Mouse (Mus musculus) stomach, postnatal 0 days (tissue): ENCODE measurements around the gene Dnhd1. TPM values are rescaled to one million over a fixed set of nuclear protein-coding genes. Genes with fewer than 3 reads are reported as not detected.

Experiments
- ATAC-seq: fragments of 200-750 bp; cut with Nextera tagmentation; 2 replicates; pipeline ENCODE4 v1.8.0; 2017; ENCODE audit not compliant: low FRiP score, low TSS enrichment
- DNase-seq: peaks from one replicate; pipeline ENCODE4 v3.0.0-alpha.2; 2016; ENCODE audit warnings: low spot score
- H3K27ac ChIP-seq: fragments of 300-500 bp; sonication (generic); replicated peaks from 2 replicates; pipeline ENCODE4 v1.5.1; 2014; ENCODE audit warnings: mild to moderate bottlenecking, control low read depth
- H3K27me3 ChIP-seq: fragments of 300-500 bp; sonication (generic); 2 replicates; pipeline ENCODE4 v1.6.1; 2014; ENCODE audit warnings: low read length; ENCODE audit not compliant: control insufficient read depth, insufficient read depth
- H3K36me3 ChIP-seq: fragments of 300-500 bp; sonication (generic); 2 replicates; pipeline ENCODE4 v1.6.1; 2014; ENCODE audit warnings: low read length, mixed read lengths; ENCODE audit not compliant: control insufficient read depth, insufficient read depth
- H3K4me1 ChIP-seq: fragments of 300-500 bp; sonication (generic); replicated peaks from 2 replicates; pipeline ENCODE4 v1.6.1; 2014; ENCODE audit warnings: antibody characterized with exemption; ENCODE audit not compliant: control insufficient read depth, insufficient read depth
- H3K4me2 ChIP-seq: fragments of 300-500 bp; sonication (generic); replicated peaks from 2 replicates; pipeline ENCODE4 v1.6.1; 2014; ENCODE audit warnings: low read depth, mild to moderate bottlenecking, control low read depth, moderate library complexity
- H3K4me3 ChIP-seq: fragments of 300-500 bp; sonication (generic); 2 replicates; pipeline ENCODE4 v1.5.1; 2014; ENCODE audit warnings: low read depth, low read length, control low read depth
- H3K9ac ChIP-seq: fragments of 300-500 bp; sonication (generic); 2 replicates; pipeline ENCODE4 v1.6.1; 2014; ENCODE audit warnings: mild to moderate bottlenecking, low read length, control low read depth, mixed read lengths
- H3K9me3 ChIP-seq: fragments of 300-500 bp; sonication (generic); 2 replicates; pipeline ENCODE4 v1.6.1; 2016; ENCODE audit warnings: low read length; ENCODE audit not compliant: control insufficient read depth
- CTCF ChIP-seq: IDR thresholded peaks from 2 replicates; pipeline ENCODE4 v1.5.1; 2016; ENCODE audit warnings: antibody characterized with exemption, low read depth, mild to moderate bottlenecking, moderate library complexity
- EP300 ChIP-seq: optimal IDR thresholded peaks from 2 replicates; pipeline ENCODE3; 2016; ENCODE audit warnings: antibody characterized with exemption
- WGBS: fragments of 180-500 bp; shearing (Covaris S2); extraction: QIAGEN DNeasy Blood & Tissue Kit; methylation state at CpG from one replicate; pipeline ENCODE4 v1.1.7; 2014; 5-methylcytosine and 5-hydroxymethylcytosine counted together
- polyA plus RNA-seq: library from polyadenylated mRNA; unstranded; fragments of >200 nt; fragmentation: Nextera tagmentation; extraction: Ambion mirVana; gene quantifications from 2 replicates; pipeline ENCODE4 v1.2.1, GENCODE M21; 2015

Dnhd1 gene
- polyA plus RNA-seq, 1 experiment from 2014 or later, result 0.07 TPM

DNA sequence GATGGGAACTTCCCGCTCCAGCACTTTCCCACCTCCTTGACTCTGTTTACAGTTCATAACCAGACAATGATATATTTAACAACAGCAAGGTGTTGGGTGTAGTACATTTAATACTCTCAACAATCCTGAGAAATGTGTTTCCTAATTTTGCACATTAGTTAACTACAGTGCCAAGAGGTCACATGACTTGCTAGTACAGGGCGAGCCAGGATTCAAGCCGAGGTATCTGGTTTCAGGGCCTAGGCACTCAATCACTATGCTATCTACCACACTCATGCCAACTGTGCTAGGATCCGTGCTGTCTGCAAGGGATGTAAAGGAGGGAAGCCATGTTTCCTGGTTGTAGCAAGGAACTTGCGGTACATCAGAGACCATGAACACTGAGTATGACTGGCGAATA lies 34.1 kb upstream of the Dnhd1 start:
- WGBS, result 69% methylated on average over 6 of the region's 6 CpGs
- H3K27ac ChIP-seq, result no peak overlapping the region
- no peak overlapping the region for H3K4me3 ChIP-seq
- no peaks in the 10 kb centered on the region for H3K9me3 ChIP-seq
- H3K36me3 ChIP-seq, result peaks cover 33% of the 10 kb centered on the region
- no peak overlapping the region for H3K9ac ChIP-seq
- ATAC-seq, result no peak
- no peak for DNase-seq
- no peaks in the 10 kb centered on the region for H3K4me1 ChIP-seq
- H3K4me2 ChIP-seq, result no peak overlapping the region
- TF ChIP-seq CTCF (no peak), EP300 (no peak)
- H3K27me3 ChIP-seq, result no peaks in the 10 kb centered on the region

DNA sequence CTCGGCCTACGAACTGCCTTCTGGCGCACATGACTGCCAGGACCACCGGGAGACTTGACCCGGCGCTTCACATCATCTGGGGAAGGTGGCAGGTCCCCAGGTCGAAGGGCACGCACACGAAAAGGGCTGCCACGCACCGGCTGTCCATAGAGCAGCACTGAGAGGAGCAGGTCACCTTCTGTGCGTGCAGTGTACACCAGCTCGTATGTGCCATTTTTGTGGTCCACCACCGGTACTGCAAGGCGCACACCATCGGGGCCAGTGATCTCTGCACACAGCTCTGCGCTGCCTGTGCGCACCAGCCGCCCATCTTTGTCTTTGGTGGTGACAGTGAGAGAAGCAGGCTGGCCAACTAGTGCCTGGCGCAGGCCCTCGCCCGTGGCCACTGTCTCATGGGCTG lies 32.8 kb upstream of the Dnhd1 start:
- H3K9me3 ChIP-seq, result no peaks in the 10 kb centered on the region
- ATAC-seq (no peak), DNase-seq (no peak)
- TF ChIP-seq EP300, result no peak
- no peak for TF ChIP-seq CTCF
- no peaks in the 10 kb centered on the region for H3K27me3 ChIP-seq
- no peak overlapping the region for H3K9ac ChIP-seq
- no peak overlapping the region for H3K4me2 ChIP-seq
- peaks cover 25% of the 10 kb centered on the region for H3K36me3 ChIP-seq
- WGBS, result 95% methylated on average over 22 of the region's 22 CpGs
- no peaks in the 10 kb centered on the region for H3K4me1 ChIP-seq
- H3K4me3 ChIP-seq, result no peak overlapping the region
- H3K27ac ChIP-seq, result no peak overlapping the region

DNA sequence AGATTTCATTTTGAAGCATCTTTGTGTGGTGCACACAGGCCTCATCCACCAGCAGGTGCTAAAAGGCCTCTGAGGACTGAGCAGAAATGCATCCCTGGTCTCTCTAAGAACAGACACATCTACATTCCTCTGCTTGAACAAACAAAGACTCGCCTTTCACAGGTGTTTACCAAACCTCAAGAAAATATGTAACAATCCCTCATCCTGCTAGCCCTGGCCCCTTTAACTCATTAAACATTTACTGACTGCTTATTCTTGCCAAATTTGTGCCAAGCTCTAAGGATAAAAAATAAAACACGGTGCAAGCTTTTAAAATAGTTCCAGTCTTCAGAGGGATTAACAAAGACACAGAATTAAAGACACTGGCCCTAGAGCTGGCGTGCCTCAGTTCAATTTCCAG lies 30.9 kb upstream of the Dnhd1 start:
- Histone ChIP-seq H3K9me3 (no peaks in the 10 kb centered on the region), H3K36me3 (peaks cover 18% of the 10 kb centered on the region), H3K4me2 (no peak overlapping the region), H3K9ac (no peak overlapping the region), H3K4me1 (no peaks in the 10 kb centered on the region), H3K4me3 (no peak overlapping the region), H3K27me3 (no peaks in the 10 kb centered on the region), H3K27ac (no peak overlapping the region)
- ATAC-seq (no peak), DNase-seq (no peak)
- WGBS, result 40% methylated on average over 3 of the region's 3 CpGs
- TF ChIP-seq EP300 (no peak), CTCF (no peak)

GRCm38 (mm10) chr7:105621053-105621452 lies 29.6 kb upstream of the Dnhd1 start:
- H3K27ac ChIP-seq, result no peak overlapping the region
- ATAC-seq (no peak), DNase-seq (no peak)
- H3K36me3 ChIP-seq, result peaks cover 21% of the 10 kb centered on the region
- TF ChIP-seq EP300, result no peak
- no peak for TF ChIP-seq CTCF
- H3K4me3 ChIP-seq, result no peak overlapping the region
- no peaks in the 10 kb centered on the region for H3K9me3 ChIP-seq
- WGBS, result 69% methylated on average over 4 of the region's 4 CpGs
- no peaks in the 10 kb centered on the region for H3K27me3 ChIP-seq
- H3K9ac ChIP-seq, result no peak overlapping the region
- no peaks in the 10 kb centered on the region for H3K4me1 ChIP-seq
- H3K4me2 ChIP-seq, result no peak overlapping the region

DNA sequence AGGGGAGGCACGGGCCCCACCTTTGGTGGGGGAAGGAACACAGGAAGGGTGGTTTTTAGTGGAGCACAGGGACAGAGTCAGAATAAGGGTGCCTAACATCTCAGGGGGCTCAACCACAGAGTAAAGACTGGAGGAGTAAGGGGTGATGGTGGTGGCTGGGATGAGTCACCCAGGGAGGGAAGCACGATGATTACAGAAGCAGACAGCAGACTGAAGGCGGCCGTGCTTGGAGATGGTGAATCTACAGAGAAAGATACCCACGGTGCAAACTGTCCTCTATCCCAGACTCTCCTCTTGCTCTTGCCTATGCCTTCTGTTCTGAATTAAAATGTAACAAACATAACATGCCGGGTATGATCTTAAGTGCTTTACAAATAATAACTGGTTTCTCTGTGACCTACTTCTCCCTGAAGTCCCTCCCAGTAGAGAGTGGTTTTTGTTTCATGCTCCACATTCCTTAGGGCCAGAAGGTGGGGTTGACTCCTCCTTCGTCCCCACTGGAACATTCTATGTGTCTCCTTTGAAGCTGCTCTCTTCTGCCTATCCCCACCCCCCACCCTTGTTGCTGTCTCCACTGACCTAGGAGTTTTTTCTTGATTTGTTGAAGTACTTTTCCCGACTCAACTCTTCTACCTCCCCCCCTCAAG lies 28.9 kb upstream of the Dnhd1 start:
- H3K36me3 ChIP-seq, result peaks cover 21% of the 10 kb centered on the region
- H3K27me3 ChIP-seq, result no peaks in the 10 kb centered on the region
- no peak overlapping the region for H3K27ac ChIP-seq
- 70% methylated on average over 8 of the region's 8 CpGs for WGBS
- no peak overlapping the region for H3K9ac ChIP-seq
- H3K9me3 ChIP-seq, result no peaks in the 10 kb centered on the region
- no peak overlapping the region for H3K4me3 ChIP-seq
- H3K4me1 ChIP-seq, result no peaks in the 10 kb centered on the region
- DNase-seq, result no peak
- ATAC-seq, result no peak
- H3K4me2 ChIP-seq, result no peak overlapping the region
- TF ChIP-seq EP300 (no peak), CTCF (no peak)

DNA sequence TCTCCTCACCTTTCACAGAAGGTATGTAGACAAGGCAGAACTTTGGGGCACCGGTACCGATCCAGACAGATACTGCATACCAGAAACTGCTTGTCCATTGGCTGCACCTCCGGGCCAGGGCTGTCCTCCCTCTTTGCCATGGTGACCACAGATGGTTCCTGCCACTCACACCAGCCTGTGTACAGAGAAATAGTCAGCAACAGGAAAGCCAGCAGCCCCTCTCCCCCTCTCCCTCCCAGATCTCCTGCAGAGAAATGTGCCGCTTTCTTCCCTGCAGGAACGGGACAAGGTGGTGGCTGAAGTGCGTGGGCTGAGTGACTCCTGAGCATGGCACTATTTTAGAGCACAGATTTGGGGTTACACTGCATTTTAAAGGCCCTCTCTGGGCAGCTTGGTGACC lies 25.2 kb upstream of the Dnhd1 start:
- no peak overlapping the region for H3K4me2 ChIP-seq
- H3K36me3 ChIP-seq, result peaks cover 5% of the 10 kb centered on the region; the same call in 1 of the 2 replicates
- peaks cover 7% of the 10 kb centered on the region for H3K4me1 ChIP-seq
- no peak overlapping the region for H3K27ac ChIP-seq
- H3K9me3 ChIP-seq, result no peaks in the 10 kb centered on the region
- ATAC-seq (no peak), DNase-seq (no peak)
- H3K27me3 ChIP-seq, result no peaks in the 10 kb centered on the region
- WGBS, result 80% methylated on average over 6 of the region's 6 CpGs
- H3K4me3 ChIP-seq, result no peak overlapping the region
- no peak for TF ChIP-seq CTCF
- TF ChIP-seq EP300, result no peak
- H3K9ac ChIP-seq, result no peak overlapping the region
